Mouse (Mus musculus): Measurements from ENCODE around the gene B4galnt3.

- no peak for TF ChIP-seq CTCF (IDR thresholded peaks at IDR 0.05; ENCODE audit: insufficient read depth, low read depth, low read length)
- no peak for TF ChIP-seq POLR2A (IDR thresholded peaks at IDR 0.05; ENCODE audit: insufficient read depth, low read depth, low read length)
Observed at GRCm38 (mm10) chr6:120262886-120263531, 31.4 kb downstream of the B4galnt3 start.

Measured in olfactory bulb, adult 2 months (tissue).